Mouse (Mus musculus): ENCODE results near the gene Fignl2. TPM values are rescaled to one million over a fixed set of nuclear protein-coding genes. Genes with fewer than 3 reads are reported as not detected.
"Not testable (repeated sequence)": the region's sequence is repeated elsewhere in the genome, so short reads cannot be mapped to it uniquely, and the experiment has no call there.

Gene Fignl2
- 0.41 and 0.44 TPM in 2 replicates for polyA plus RNA-seq (2016; fragmentation: Nextera tagmentation; extraction: Ambion mirVana)

DNA sequence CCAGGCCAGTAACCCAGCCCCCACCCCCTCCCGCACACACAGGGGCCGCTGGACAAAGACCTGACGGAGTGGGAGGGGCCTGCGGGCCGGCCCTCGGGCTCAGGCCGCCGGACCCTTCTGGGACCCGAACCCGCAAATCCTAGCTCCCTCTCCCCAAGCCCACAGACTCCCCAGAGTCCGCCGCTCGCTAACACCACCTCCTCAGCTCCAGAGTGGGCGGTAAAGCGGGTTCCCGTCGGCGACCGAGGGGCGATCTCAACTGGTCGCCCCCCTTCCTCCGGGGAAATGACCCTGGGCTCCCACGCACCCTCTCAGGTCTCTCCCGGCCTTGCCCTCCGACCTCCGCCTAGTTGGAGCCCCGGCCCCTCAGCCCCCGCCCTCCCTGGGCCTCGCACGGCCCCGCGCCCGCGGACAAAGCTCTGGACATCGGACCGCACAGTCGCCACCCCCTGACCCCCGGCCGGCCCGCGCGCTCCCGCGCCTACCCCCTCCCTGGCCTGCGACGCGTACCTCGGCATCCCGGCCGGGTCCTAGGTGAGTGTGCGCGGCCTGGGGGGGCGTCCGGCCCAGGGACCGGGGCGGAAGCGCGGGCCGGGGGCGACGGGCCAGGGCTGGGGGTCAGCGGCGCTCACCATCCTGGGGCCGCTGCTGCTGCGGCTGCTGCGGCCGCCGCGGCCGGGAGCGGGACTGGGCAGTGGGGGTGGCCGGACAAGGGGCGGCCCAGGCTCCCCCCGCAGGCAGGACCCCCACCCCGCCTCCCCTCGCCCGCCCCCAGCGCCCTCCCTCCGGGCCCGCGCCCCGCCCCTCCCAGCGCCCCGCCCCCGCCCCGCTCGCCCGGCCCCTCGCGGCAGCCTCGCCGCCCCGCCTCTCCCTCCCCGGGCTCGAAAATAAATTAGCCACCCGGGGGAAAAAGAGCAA, at the start of gene Fignl2:
Gene Fignl2 (minus strand): TSS at position 755 of the 918 bp plus-strand sequence.
- Histone ChIP-seq H3K36me3 (0 out of 2 replicates have a peak, but pooled peaks cover 4% of the 10 kb centered on the region), H3K9me3 (replicated peaks) (no peaks in the 10 kb centered on the region), H3K27ac (peak within 1 kb of the TSS; percentile 97), H3K27me3 (0 out of 2 replicates have a peak, but pooled peaks cover 7% of the 10 kb centered on the region), H3K4me1 (peaks cover 66% of the 10 kb centered on the region), H3K4me3 (peak within 1 kb of the TSS; percentile 97), H3K9ac (peak within 1 kb of the TSS; percentile 99), H3K4me2 (replicated peaks) (peak within 1 kb of the TSS; percentile 87)
- peak; percentile 15 for ATAC-seq (ENCODE audit: low FRiP score)
- under 1% methylated on average over 75 of the region's 96 CpGs for WGBS

DNA sequence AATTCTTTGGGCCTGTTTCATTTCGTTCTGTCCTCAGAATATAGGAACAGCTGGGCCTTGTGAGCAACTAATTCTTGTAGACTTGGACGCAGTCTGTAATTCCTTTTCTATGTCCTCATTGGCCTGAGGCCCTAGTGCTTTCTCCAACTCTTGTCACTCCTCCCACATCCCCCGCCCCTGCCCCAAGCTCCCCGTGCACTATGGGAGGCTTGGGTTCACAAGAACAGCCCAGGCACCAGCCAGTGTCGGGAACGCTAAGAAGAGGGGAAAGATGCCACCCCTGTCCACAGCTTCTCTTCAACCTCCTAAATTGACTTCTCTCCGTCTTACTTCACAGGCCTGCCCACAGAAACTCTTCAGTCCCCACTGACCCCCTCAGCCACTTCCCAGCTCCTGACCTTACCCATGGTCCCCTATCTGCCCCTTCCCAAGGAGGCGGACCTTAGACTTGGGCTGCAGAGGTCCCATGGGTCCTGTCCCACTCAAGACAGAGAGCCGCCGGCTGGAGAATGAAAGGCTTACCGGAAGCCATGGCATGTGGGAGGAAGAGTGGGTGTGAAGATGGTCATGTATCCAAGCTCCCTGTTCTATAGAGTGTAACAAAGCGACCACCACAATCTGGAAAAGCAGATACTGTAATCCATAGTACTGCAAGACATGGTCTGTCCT, 48.6 kb upstream of the Fignl2 start:
- peaks cover 51% of the 10 kb centered on the region for H3K27me3 ChIP-seq
- 82% methylated on average over 12 of the region's 12 CpGs for WGBS
- no peak overlapping the region for H3K4me2 ChIP-seq (replicated peaks)

GRCm38 (mm10) chr15:101125561-101125960, 47.2 kb upstream of the Fignl2 start:
- no peak overlapping the region for H3K9ac ChIP-seq
- no peak overlapping the region for H3K4me3 ChIP-seq
- 90% methylated on average over 6 of the region's 6 CpGs for WGBS
- H3K27ac ChIP-seq: no peak overlapping the region
- no peaks in the 10 kb centered on the region for H3K36me3 ChIP-seq
- H3K27me3 ChIP-seq: peaks cover 39% of the 10 kb centered on the region
- peaks cover 16% of the 10 kb centered on the region for H3K4me1 ChIP-seq
- no peaks in the 10 kb centered on the region for H3K9me3 ChIP-seq (replicated peaks)
- no peak for ATAC-seq (ENCODE audit: low FRiP score)
- no peak overlapping the region for H3K4me2 ChIP-seq (replicated peaks)

More for the DNA sequence above, 48.6 kb upstream of the Fignl2 start:
- Histone ChIP-seq H3K27ac (no peak overlapping the region), H3K4me1 (peaks cover 26% of the 10 kb centered on the region), H3K4me3 (no peak overlapping the region), H3K9ac (no peak overlapping the region), H3K9me3 (replicated peaks) (no peaks in the 10 kb centered on the region), H3K36me3 (no peaks in the 10 kb centered on the region)
- no peak for ATAC-seq (ENCODE audit: low FRiP score)

DNA sequence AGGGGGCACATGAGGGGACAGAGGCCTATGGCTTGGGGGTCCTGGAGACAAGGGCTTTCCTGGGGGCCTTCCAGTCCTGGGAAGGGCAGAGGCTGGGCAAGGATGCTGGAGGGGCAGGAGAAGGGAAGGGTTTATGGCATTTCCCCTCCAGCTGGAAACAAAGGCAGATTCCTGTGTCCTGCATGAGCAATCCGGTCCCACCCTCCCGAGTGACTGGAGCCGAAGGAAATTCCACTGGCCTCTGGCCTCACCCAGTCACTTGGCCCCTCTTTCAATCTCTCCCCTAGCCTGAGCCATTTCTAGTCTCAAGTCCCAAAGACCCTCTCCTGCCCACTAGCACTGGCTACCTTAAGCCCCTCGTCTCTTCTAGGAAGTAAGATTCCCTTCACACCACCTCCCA, 44.8 kb upstream of the Fignl2 start:
- Histone ChIP-seq H3K9me3 (replicated peaks) (no peaks in the 10 kb centered on the region), H3K4me1 (peaks cover 8% of the 10 kb centered on the region; the same call in 1 of the 2 replicates), H3K4me2 (replicated peaks) (no peak overlapping the region), H3K4me3 (no peak overlapping the region), H3K36me3 (no peaks in the 10 kb centered on the region), H3K27ac (no peak overlapping the region), H3K27me3 (peaks cover 16% of the 10 kb centered on the region), H3K9ac (no peak overlapping the region)
- WGBS: 58% methylated on average over 4 of the region's 4 CpGs
- no peak for ATAC-seq (ENCODE audit: low FRiP score)

DNA sequence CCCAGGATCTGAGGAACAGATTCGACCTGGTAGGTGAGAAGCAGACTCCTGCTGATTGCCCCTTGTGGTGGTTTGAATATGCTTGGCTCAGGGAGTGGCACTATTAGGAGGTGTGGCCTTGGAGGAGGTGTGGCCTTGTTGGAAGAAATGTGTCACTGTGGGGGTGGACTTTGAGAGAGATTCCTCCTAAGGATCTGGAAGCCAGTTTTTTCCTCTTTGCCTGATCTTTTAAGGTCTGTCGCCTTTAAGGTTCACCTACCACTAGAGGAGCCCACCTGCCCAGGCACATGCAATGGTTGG, 43.9 kb upstream of the Fignl2 start:
- no peaks in the 10 kb centered on the region for H3K36me3 ChIP-seq
- H3K4me2 ChIP-seq (replicated peaks): no peak overlapping the region
- no peak overlapping the region for H3K27ac ChIP-seq
- no peak for ATAC-seq (ENCODE audit: low FRiP score)
- peaks cover 7% of the 10 kb centered on the region for H3K27me3 ChIP-seq
- no peak overlapping the region for H3K4me3 ChIP-seq
- 49% methylated on average over 2 of the region's 2 CpGs for WGBS
- H3K9ac ChIP-seq: no peak overlapping the region
- peaks cover 6% of the 10 kb centered on the region; the same call in 1 of the 2 replicates for H3K4me1 ChIP-seq
- no peaks in the 10 kb centered on the region for H3K9me3 ChIP-seq (replicated peaks)

DNA sequence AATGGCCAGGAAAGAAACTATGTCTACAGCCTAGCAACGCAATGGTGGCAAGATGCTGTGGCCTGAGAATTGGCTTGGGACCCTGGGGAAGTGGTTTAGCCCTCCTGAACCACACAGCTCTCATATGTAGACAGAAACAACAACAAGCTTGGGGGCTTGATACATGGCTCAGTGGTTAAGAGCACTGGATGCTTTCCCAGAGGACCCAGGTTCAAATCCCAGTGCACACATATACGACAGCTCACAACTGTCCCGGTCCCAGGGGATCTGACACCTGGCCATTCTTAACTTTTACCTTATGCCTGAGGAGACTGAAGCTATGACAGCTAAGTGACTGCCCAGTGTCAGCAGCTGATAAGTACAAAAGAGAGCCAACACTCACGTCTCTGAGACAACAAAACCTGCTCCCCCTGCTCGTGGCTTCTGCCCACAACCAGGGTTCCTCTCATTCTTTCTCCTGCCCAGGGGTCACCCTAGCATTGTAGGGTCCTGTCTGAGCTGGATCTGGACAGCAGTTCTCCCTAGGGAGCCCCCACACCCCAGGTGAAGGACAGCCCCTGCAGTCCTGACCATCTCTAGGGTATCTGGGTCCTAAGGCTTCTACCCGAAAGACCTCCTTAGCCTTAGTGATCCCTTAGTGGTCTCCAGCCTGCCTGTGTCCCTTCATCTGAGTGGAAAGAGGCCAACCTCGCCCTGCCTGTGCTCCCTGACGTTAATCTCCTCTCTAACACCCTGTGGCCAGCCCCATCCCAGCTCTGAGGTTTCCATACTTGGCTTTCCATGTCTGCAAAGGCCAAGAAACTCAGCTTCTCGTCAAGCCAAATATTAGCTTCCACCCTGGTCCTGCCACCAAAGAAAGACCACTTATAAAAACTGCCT, 43.3 kb upstream of the Fignl2 start:
- peaks cover 6% of the 10 kb centered on the region; the same call in 1 of the 2 replicates for H3K4me1 ChIP-seq
- WGBS: 73% methylated on average over 9 of the region's 9 CpGs
- no peak overlapping the region for H3K4me3 ChIP-seq
- H3K9me3 ChIP-seq (replicated peaks): no peaks in the 10 kb centered on the region
- H3K27ac ChIP-seq: no peak overlapping the region
- H3K4me2 ChIP-seq (replicated peaks): no peak overlapping the region
- ATAC-seq (ENCODE audit: low FRiP score): no peak
- H3K27me3 ChIP-seq: peaks cover under 1% of the 10 kb centered on the region; the same call in 1 of the 2 replicates
- no peak overlapping the region for H3K9ac ChIP-seq
- no peaks in the 10 kb centered on the region for H3K36me3 ChIP-seq

DNA sequence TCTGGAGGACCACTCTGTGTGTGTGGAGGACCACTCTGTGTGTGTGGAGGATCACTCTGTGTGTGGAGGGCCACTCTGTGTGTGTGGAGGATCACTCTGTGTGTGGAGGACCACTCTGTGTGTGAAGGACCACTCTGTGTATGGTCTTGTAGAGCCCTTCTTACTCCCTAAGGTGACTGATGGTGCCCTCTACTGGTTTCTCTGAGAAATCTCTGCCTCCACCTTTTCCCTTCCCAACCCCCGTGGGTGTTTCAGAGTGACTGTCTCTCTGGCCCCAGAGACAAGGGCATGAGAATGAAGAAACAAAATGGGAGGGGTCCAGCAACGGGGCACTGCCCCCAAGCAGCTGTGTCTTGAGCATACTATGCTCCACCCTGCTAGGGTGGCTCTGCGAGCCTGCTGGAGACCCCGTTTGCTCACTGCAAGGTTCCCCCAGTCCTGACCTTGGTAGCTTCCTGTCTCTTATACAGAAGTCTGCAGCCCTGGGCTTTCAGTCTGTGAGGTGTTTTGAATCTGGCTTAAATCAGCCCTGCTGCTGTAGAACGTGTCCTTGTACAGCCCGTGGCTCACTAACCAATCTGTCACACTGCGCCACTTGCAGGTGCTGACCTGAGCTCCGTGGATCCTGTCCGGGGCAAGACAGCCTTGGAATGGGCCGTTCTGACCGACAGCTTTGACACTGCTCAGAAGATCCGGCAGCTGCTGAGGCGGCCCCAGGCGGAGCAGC, 40.2 kb upstream of the Fignl2 start:
- no peak overlapping the region for H3K9ac ChIP-seq
- no peak for ATAC-seq (ENCODE audit: low FRiP score)

GRCm38 (mm10) chr15:101115511-101116110, 37.2 kb upstream of the Fignl2 start, which contains the start of gene Ankrd33:
Gene Ankrd33, plus strand, starts transcription at chr15:101115755.
- ATAC-seq (ENCODE audit: low FRiP score): no peak
- WGBS: 75% methylated on average over 5 of the region's 5 CpGs

More for the DNA sequence above, 40.2 kb upstream of the Fignl2 start:
- WGBS: 62% methylated on average over 14 of the region's 14 CpGs
- H3K4me1 ChIP-seq: peaks cover 6% of the 10 kb centered on the region; the same call in 1 of the 2 replicates
- no peaks in the 10 kb centered on the region for H3K36me3 ChIP-seq
- H3K4me3 ChIP-seq: no peak overlapping the region
- no peak overlapping the region for H3K4me2 ChIP-seq (replicated peaks)
- no peak overlapping the region for H3K27ac ChIP-seq
- H3K9me3 ChIP-seq (replicated peaks): 0 out of 2 replicates have a peak, but pooled peaks cover 3% of the 10 kb centered on the region
- no peaks in the 10 kb centered on the region; the same call in 1 of the 2 replicates for H3K27me3 ChIP-seq

GRCm38 (mm10) chr15:101113778-101114177, 35.4 kb upstream of the Fignl2 start:
- H3K27ac ChIP-seq; H3K4me2 ChIP-seq (replicated peaks); H3K4me3 ChIP-seq; H3K4me1 ChIP-seq; H3K36me3 ChIP-seq; H3K27me3 ChIP-seq; H3K9ac ChIP-seq; ATAC-seq (ENCODE audit: low FRiP score); H3K9me3 ChIP-seq (replicated peaks): not testable (repeated sequence)
- 90% methylated on average over 2 of the region's 2 CpGs for WGBS

More at GRCm38 (mm10) chr15:101115511-101116110, 37.2 kb upstream of the Fignl2 start, which contains the start of gene Ankrd33:
- H3K4me3 ChIP-seq: no peak within 1 kb of the TSS
- peaks cover 6% of the 10 kb centered on the region; the same call in 1 of the 2 replicates for H3K4me1 ChIP-seq
- H3K9ac ChIP-seq: no peak within 1 kb of the TSS
- H3K9me3 ChIP-seq (replicated peaks): 0 out of 2 replicates have a peak, but pooled peaks cover 3% of the 10 kb centered on the region
- no peaks in the 10 kb centered on the region; the same call in 1 of the 2 replicates for H3K27me3 ChIP-seq
- H3K27ac ChIP-seq: no peak within 1 kb of the TSS
- no peaks in the 10 kb centered on the region for H3K36me3 ChIP-seq
- no peak within 1 kb of the TSS for H3K4me2 ChIP-seq (replicated peaks)

- H3K36me3 ChIP-seq: no peaks in the 10 kb centered on the region
- no peak for ATAC-seq (ENCODE audit: low FRiP score)
- no peak overlapping the region for H3K27ac ChIP-seq
- 0 out of 2 replicates have a peak, but pooled peaks cover 3% of the 10 kb centered on the region for H3K9me3 ChIP-seq (replicated peaks)
- no peaks in the 10 kb centered on the region for H3K4me1 ChIP-seq
- 85% methylated on average over 8 of the region's 8 CpGs for WGBS
- H3K27me3 ChIP-seq: no peaks in the 10 kb centered on the region
- no peak overlapping the region for H3K4me2 ChIP-seq (replicated peaks)
- no peak overlapping the region for H3K9ac ChIP-seq
- no peak overlapping the region for H3K4me3 ChIP-seq
Observed at GRCm38 (mm10) chr15:101113176-101113575, 34.8 kb upstream of the Fignl2 start.

All from hindbrain, embryonic 12.5 days (tissue).